Mouse (Mus musculus) CH12.LX (cell line): ENCODE measurements around the gene Lrch4. TPM values are rescaled to one million over a fixed set of nuclear protein-coding genes. Genes with fewer than 3 reads are reported as not detected.

Experiments used
- DNase-seq: peaks from one replicate; pipeline ENCODE4 v3.0.0-alpha.2; 2013; ENCODE audit errors: extremely low read depth
- H3K27ac ChIP-seq: 2 replicates; pipeline ENCODE4 v1.5.1; 2012; ENCODE audit warnings: low read depth, mild to moderate bottlenecking, control low read depth, moderate library complexity; ENCODE audit not compliant: insufficient read depth
- H3K27me3 ChIP-seq: replicated peaks from 2 replicates; pipeline ENCODE3; 2012; ENCODE audit warnings: inconsistent platforms
- H3K36me3 ChIP-seq, 2 experiments: replicated peaks in 1 of 2; 2 replicates each; pipeline versions ENCODE3 to v1.6.1; 2012; ENCODE audit warnings: inconsistent platforms in 1 of 2, low read length in 1 of 2, mild to moderate bottlenecking in 1 of 2, mixed read lengths in 1 of 2, moderate library complexity in 1 of 2; ENCODE audit not compliant: control insufficient read depth in 1 of 2, insufficient read depth in 1 of 2
- H3K4me1 ChIP-seq, 2 experiments: 2 replicates each; pipeline ENCODE4 v1.6.1; 2012; ENCODE audit warnings: inconsistent platforms in 1 of 2, moderate library complexity in 1 of 2; ENCODE audit not compliant: insufficient read depth in 2 of 2, control insufficient read depth in 1 of 2
- H3K4me2 ChIP-seq: 2 replicates; pipeline ENCODE4 v1.6.1; 2012; ENCODE audit warnings: low read depth, mild to moderate bottlenecking, control low read depth; ENCODE audit not compliant: poor library complexity, insufficient read depth, severe bottlenecking
- H3K4me3 ChIP-seq, 3 experiments: fragments of 150-350 bp in 1 of 3; sonication (generic) in 1 of 3; replicated peaks in 1 of 3; 2 replicates each; pipeline versions ENCODE3 to v1.5.1; 2011 to 2012; ENCODE audit warnings: low read depth in 2 of 3, low read length in 2 of 3, mild to moderate bottlenecking in 2 of 3, moderate library complexity in 2 of 3, control low read depth in 1 of 3, improper control_type of control experiment in 1 of 3, inconsistent platforms in 1 of 3, mixed read lengths in 1 of 3; ENCODE audit not compliant: poor library complexity in 1 of 3
- H3K79me2 ChIP-seq: replicated peaks from 2 replicates; pipeline ENCODE4 v1.6.1; 2012; ENCODE audit warnings: mild to moderate bottlenecking, moderate library complexity; ENCODE audit not compliant: control insufficient read depth, poor library complexity, insufficient read depth, severe bottlenecking; ENCODE audit errors: extremely low read depth
- H3K9ac ChIP-seq: 2 replicates; pipeline ENCODE4 v1.6.1; 2012; ENCODE audit warnings: low read depth, mild to moderate bottlenecking, control low read depth, moderate library complexity; ENCODE audit not compliant: insufficient read depth
- H3K9me3 ChIP-seq: replicated peaks from 2 replicates; pipeline ENCODE3; 2012; ENCODE audit warnings: low read length, inconsistent platforms, mixed read lengths
- BHLHE40 ChIP-seq: IDR thresholded peaks from 2 replicates; pipeline ENCODE4 v1.6.1; 2011; ENCODE audit warnings: mild to moderate bottlenecking, low read depth, low read length, improper control_type of control experiment
- CHD1 ChIP-seq: IDR thresholded peaks from 2 replicates; pipeline ENCODE4 v1.6.1; 2012; ENCODE audit warnings: low read depth, low read length, improper control_type of control experiment, inconsistent platforms
- CTCF ChIP-seq, 2 experiments: IDR thresholded peaks in 1 of 2; conservative IDR thresholded peaks in 1 of 2; 2 replicates each; pipeline ENCODE4 v1.5.1; 2011 to 2012; ENCODE audit warnings: low read depth in 2 of 2, low read length in 2 of 2, improper control_type of control experiment in 1 of 2, inconsistent platforms in 1 of 2, mild to moderate bottlenecking in 1 of 2, moderate library complexity in 1 of 2
- E2F4 ChIP-seq: IDR thresholded peaks from 2 replicates; pipeline ENCODE4 v1.6.1; 2011; ENCODE audit warnings: low read depth, low read length, improper control_type of control experiment; ENCODE audit not compliant: insufficient replicate concordance
- EP300 ChIP-seq: IDR thresholded peaks from 2 replicates; pipeline ENCODE4 v1.6.1; 2011; ENCODE audit warnings: low read length, improper control_type of control experiment
- ETS1 ChIP-seq: conservative IDR thresholded peaks from 2 replicates; pipeline ENCODE4 v1.6.1; 2012; ENCODE audit warnings: low read depth, mild to moderate bottlenecking, inconsistent platforms, low read length, improper control_type of control experiment, moderate library complexity
- KAT2A ChIP-seq: IDR thresholded peaks from 2 replicates; pipeline ENCODE4 v1.6.1; 2012; ENCODE audit warnings: low read length, improper control_type of control experiment, inconsistent platforms; ENCODE audit not compliant: insufficient replicate concordance
- MAFK ChIP-seq: IDR thresholded peaks from 2 replicates; pipeline ENCODE4 v1.6.1; 2011; ENCODE audit warnings: low read length, improper control_type of control experiment; ENCODE audit not compliant: insufficient replicate concordance
- MAX ChIP-seq: IDR thresholded peaks from 2 replicates; pipeline ENCODE4 v1.6.1; 2011; ENCODE audit warnings: low read length, improper control_type of control experiment
- PAX5 ChIP-seq: IDR thresholded peaks from 2 replicates; pipeline ENCODE4 v1.6.1; 2012; ENCODE audit warnings: low read length, inconsistent platforms, mixed read lengths
- RCOR1 ChIP-seq: conservative IDR thresholded peaks from 2 replicates; pipeline ENCODE4 v1.6.1; 2012; ENCODE audit warnings: low read depth, mild to moderate bottlenecking, inconsistent platforms, low read length, improper control_type of control experiment
- SIN3A ChIP-seq: IDR thresholded peaks from 2 replicates; pipeline ENCODE4 v1.6.1; 2012; ENCODE audit warnings: low read length, improper control_type of control experiment, inconsistent platforms
- TCF12 ChIP-seq: IDR thresholded peaks from 2 replicates; pipeline ENCODE4 v1.6.1; 2014; ENCODE audit warnings: low read depth, mild to moderate bottlenecking, inconsistent platforms, low read length, improper control_type of control experiment
- USF2 ChIP-seq: conservative IDR thresholded peaks from 2 replicates; pipeline ENCODE4 v1.6.1; 2011; ENCODE audit warnings: low read depth, low read length, improper control_type of control experiment
- ZC3H11A ChIP-seq: IDR thresholded peaks from 2 replicates; pipeline ENCODE4 v1.6.1; 2012; ENCODE audit warnings: low read depth, mild to moderate bottlenecking, inconsistent platforms, low read length, improper control_type of control experiment
- ZNF384 ChIP-seq: IDR thresholded peaks from 2 replicates; pipeline ENCODE4 v1.6.1; 2012; ENCODE audit warnings: low read depth, low read length, improper control_type of control experiment, inconsistent platforms
- dilution Hi-C: fragments of 300-500 bp; cut with MboI; formaldehyde crosslinking; loops from 2 replicates; pipeline ENCODE4 v1.14.3; 2020; ENCODE audit warnings: low sequenced_read_pairs; ENCODE audit not compliant: extremely low pct_unique_long_range_greater_than_20kb, extremely low pct_ligation_motif_present
- in situ Hi-C: fragments of 300-500 bp; cut with MboI; formaldehyde crosslinking; loops from 3 replicates; pipeline ENCODE4 v1.14.3; 2019; ENCODE audit warnings: low sequenced_read_pairs, low pct_ligation_motif_present, low pct_unique_long_range_greater_than_20kb, mixed read lengths
- polyA plus RNA-seq: library from polyadenylated mRNA; unstranded; fragments of >175 nt; gene quantifications from 2 replicates; pipeline ENCODE4 v1.2.1, GENCODE M21; 2012; ENCODE audit warnings: low read depth; ENCODE audit not compliant: insufficient read length
- total RNA-seq, 2 experiments: library from RNA; depleted of rRNA; stranded (reverse); fragments of 300-350 nt in 1 of 2; fragments of >200 nt in 1 of 2; gene quantifications; 2 replicates each; pipeline ENCODE4 v1.2.3; 2012 to 2014

Lrch4 gene
- total and polyA plus RNA-seq, 3 experiments, result 9.9 to 62.1 (median 25.6) TPM

DNA sequence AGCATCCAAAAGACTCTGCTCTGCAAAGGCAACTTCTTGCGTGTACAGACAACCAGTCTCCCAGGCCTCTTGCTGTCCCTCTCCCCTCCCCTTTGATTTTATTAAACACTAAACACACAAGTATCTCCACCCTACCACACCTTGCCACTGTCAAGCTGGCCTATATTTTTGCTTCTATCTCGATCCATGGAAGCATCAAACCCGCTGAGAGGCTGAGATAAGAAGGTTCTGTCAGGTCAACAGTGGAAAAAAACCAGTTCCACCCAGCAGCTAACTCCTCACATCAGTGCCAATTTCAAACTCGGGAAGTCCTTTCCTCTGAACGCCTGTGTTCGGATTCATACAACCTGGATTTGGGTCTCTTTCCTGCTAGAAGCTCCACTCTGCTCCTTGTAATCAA, 44.1 kb downstream of the Lrch4 start:
- no peak for DNase-seq
- H3K4me1 ChIP-seq, result peaks cover 18 to 35% of the 10 kb centered on the region in 2 experiments
- no peak overlapping the region for H3K9ac ChIP-seq
- no peak overlapping the region for H3K27ac ChIP-seq
- in situ Hi-C loops, result no loop called here
- H3K4me2 ChIP-seq, result no peak overlapping the region
- H3K27me3 ChIP-seq, result no peaks in the 10 kb centered on the region
- H3K9me3 ChIP-seq, result no peaks in the 10 kb centered on the region
- no peaks in the 10 kb centered on the region for H3K79me2 ChIP-seq
- peaks cover 0 to 42% of the 10 kb centered on the region in 2 experiments for H3K36me3 ChIP-seq
- dilution Hi-C loops, result no loop called here
- TF ChIP-seq ZC3H11A (no peak), TCF12 (no peak), EP300 (no peak), MAX (no peak)
- no peak overlapping the region for H3K4me3 ChIP-seq

DNA sequence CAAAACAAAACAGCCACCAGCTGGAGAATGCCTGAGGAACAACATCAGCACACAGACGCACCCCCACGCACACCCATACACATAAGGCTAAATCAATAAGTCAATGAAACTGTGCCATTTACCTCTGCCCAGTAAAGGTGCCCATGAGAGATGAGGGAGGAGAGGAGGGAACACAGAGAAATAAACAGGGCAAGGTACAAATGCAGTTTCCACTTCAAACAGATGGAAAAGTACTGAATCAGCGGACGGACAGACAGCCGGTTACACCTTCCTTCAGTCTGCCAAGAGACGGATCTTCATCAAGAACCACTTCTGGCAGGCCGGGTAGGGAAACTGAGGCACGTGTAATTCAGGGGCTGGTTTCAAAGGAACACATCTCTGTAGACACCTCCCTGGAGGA, 45.9 kb downstream of the Lrch4 start:
- Histone ChIP-seq H3K27me3 (no peaks in the 10 kb centered on the region), H3K4me1 (peaks cover 18 to 32% of the 10 kb centered on the region in 2 experiments), H3K36me3 (peaks cover 0 to 46% of the 10 kb centered on the region in 2 experiments), H3K27ac (no peak overlapping the region), H3K9me3 (no peaks in the 10 kb centered on the region), H3K9ac (no peak overlapping the region), H3K4me2 (no peak overlapping the region), H3K79me2 (no peaks in the 10 kb centered on the region), H3K4me3 (no peak overlapping the region)
- dilution Hi-C loops, result no loop called here
- in situ Hi-C loops, result no loop called here
- TF ChIP-seq CTCF (conservative IDR thresholded peaks at IDR 0.05 in 1 of 2, IDR thresholded peaks at IDR 0.05 in 1 of 2; ENCODE audit: low read depth in 2 of 2, low read length in 2 of 2) (no peak), BHLHE40 (no peak)
- no peak for DNase-seq

- H3K4me1 ChIP-seq, result peaks cover under 1 to 15% of the 10 kb centered on the region in 2 experiments; a peak in 2 of 4 replicates
- H3K4me2 ChIP-seq, result no peak overlapping the region
- no peak overlapping the region for H3K27ac ChIP-seq
- in situ Hi-C loops, result no loop called here
- no peak overlapping the region for H3K9ac ChIP-seq
- no peak for TF ChIP-seq E2F4
- no peak for TF ChIP-seq PAX5
- no peak for TF ChIP-seq EP300
- TF ChIP-seq USF2, result no peak
- no peak for TF ChIP-seq BHLHE40
- TF ChIP-seq ZNF384, result no peak
- no peak for TF ChIP-seq MAX
- TF ChIP-seq RCOR1, result no peak
- no peak for TF ChIP-seq SIN3A
- no peak for TF ChIP-seq KAT2A
- no peak for TF ChIP-seq MAFK
- no peak for TF ChIP-seq ETS1
- no peak for TF ChIP-seq CHD1
- H3K9me3 ChIP-seq, result no peaks in the 10 kb centered on the region
- no peaks in the 10 kb centered on the region for H3K27me3 ChIP-seq
- dilution Hi-C loops, result no loop called here
- no peak for DNase-seq
- peaks cover 0 to 61% of the 10 kb centered on the region in 2 experiments for H3K36me3 ChIP-seq
- H3K79me2 ChIP-seq, result peaks cover 4% of the 10 kb centered on the region; the same call in 1 of the 2 replicates
- no peak overlapping the region for H3K4me3 ChIP-seq
These were observed 48.9 kb downstream of the Lrch4 start for GRCm38 (mm10) chr5:137677859-137678258.
